Mouse (Mus musculus) midbrain, postnatal 0 days (tissue): ENCODE data around the gene Clec2h. TPM values are rescaled to one million over a fixed set of nuclear protein-coding genes. Genes with fewer than 3 reads are reported as not detected.

Experiments used
- ATAC-seq: fragments of 200-750 bp; cut with Nextera tagmentation; 2 replicates; pipeline ENCODE4 v1.8.0; 2017; ENCODE audit warnings: moderate number of reproducible peaks, mild to moderate bottlenecking, moderate TSS enrichment, moderate library complexity; ENCODE audit not compliant: low FRiP score
- DNase-seq: peaks from one replicate; pipeline ENCODE4 v3.0.0-alpha.2; 2015; ENCODE audit warnings: low spot score
- H3K27ac ChIP-seq: fragments of 300-500 bp; sonication (generic); 2 replicates; pipeline ENCODE4 v1.5.1; 2014; ENCODE audit warnings: low read depth, mild to moderate bottlenecking, low read length, mixed read lengths
- H3K27me3 ChIP-seq: fragments of 300-500 bp; sonication (generic); 2 replicates; pipeline ENCODE4 v1.6.1; 2014; ENCODE audit warnings: low read length, control low read depth, mixed read lengths; ENCODE audit not compliant: insufficient read depth
- H3K36me3 ChIP-seq: fragments of 300-500 bp; sonication (generic); 2 replicates; pipeline ENCODE4 v1.6.1; 2014; ENCODE audit warnings: low read length, control low read depth, mixed read lengths; ENCODE audit not compliant: insufficient read depth
- H3K4me1 ChIP-seq: fragments of 300-500 bp; sonication (generic); 2 replicates; pipeline ENCODE4 v1.6.1; 2014; ENCODE audit warnings: mild to moderate bottlenecking, control low read depth, antibody characterized with exemption, low read length, mixed read lengths; ENCODE audit not compliant: insufficient read depth
- H3K4me2 ChIP-seq: fragments of 300-500 bp; sonication (generic); 2 replicates; pipeline ENCODE4 v1.6.1; 2014; ENCODE audit warnings: low read depth, mild to moderate bottlenecking, low read length, mixed read lengths; ENCODE audit not compliant: poor library complexity, severe bottlenecking
- H3K4me3 ChIP-seq: fragments of 300-500 bp; sonication (generic); 2 replicates; pipeline ENCODE4 v1.5.1; 2014; ENCODE audit warnings: low read depth, mild to moderate bottlenecking, low read length, moderate library complexity
- H3K9ac ChIP-seq: fragments of 300-500 bp; sonication (generic); replicated peaks from 2 replicates; pipeline ENCODE4 v1.6.1; 2014; ENCODE audit warnings: mild to moderate bottlenecking, low read length, moderate library complexity, mixed read lengths; ENCODE audit not compliant: poor library complexity, severe bottlenecking
- H3K9me3 ChIP-seq: fragments of 300-500 bp; sonication (generic); 2 replicates; pipeline ENCODE4 v1.6.1; 2016; ENCODE audit warnings: low read length, control low read depth
- CTCF ChIP-seq: IDR thresholded peaks from 2 replicates; pipeline ENCODE4 v1.5.1; 2016; ENCODE audit warnings: antibody characterized with exemption, mild to moderate bottlenecking
- WGBS: fragments of 180-500 bp; shearing (Covaris S2); extraction: QIAGEN DNeasy Blood & Tissue Kit; methylation state at CpG from one replicate; pipeline ENCODE4 v1.1.7; 2014; 5-methylcytosine and 5-hydroxymethylcytosine counted together
- polyA plus RNA-seq: library from polyadenylated mRNA; unstranded; fragments of >200 nt; fragmentation: Nextera tagmentation; extraction: Ambion mirVana; gene quantifications from 2 replicates; pipeline ENCODE4 v1.2.1, GENCODE M21; 2015
- total RNA-seq: library from RNA; depleted of rRNA; stranded (reverse); fragments of >200 nt; gene quantifications from 2 replicates; pipeline ENCODE4 v1.2.3, GENCODE M21; 2014; rRNA removed

The Clec2h gene
- total and polyA plus RNA-seq, 2 experiments from 2014 or later: not detected

DNA sequence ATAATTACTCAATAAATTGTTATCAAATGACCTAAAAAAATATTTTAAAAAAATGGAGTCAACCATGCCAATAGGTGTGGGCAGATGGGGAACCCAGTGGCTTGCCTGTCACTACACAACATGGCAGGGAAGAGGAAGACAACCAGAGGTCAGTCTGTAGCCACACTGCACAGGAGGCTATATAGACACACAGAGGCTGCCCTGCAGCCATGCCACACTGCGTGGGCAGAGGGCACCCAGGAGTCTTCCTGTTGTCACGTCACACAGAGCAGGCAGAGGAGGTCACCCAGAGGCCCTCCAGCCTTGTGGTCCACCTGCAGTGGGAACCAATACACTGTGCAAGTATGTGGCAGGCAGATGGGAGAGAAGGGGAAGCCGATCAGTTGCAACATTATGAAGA lies 39.5 kb downstream of the Clec2h start:
- Histone ChIP-seq H3K27me3 (no peaks in the 10 kb centered on the region), H3K9me3 (no peaks in the 10 kb centered on the region), H3K4me2 (no peak overlapping the region), H3K9ac (no peak overlapping the region), H3K4me3 (no peak overlapping the region), H3K4me1 (no peaks in the 10 kb centered on the region), H3K27ac (no peak overlapping the region), H3K36me3 (no peaks in the 10 kb centered on the region)
- DNase-seq (no peak), ATAC-seq (no peak)
- whole genome bisulfite sequencing: 84% methylated on average over 3 of the region's 3 CpGs
- no peak for TF ChIP-seq CTCF

DNA sequence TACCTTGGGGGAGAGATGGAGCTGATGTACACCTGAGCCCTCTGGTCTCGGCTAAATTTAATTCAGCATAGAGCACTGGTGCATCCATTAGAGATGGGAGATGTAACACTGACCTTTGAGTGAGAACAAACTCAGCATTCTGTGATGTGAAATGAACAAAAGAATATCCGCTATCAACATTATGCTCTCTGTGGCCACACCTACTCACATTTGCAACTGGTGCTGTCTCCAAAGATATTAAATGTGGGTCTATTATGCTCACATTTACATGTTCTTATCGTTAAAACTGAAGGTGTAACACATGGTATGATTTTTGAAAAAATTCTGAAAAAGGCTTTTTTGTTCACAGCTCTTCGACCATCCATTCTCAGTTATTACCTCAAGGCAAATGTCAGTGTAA lies 60.8 kb downstream of the Clec2h start, which contains the start of gene Klrb1:
Klrb1 (minus strand) TSS at position 101 of the 400 bp plus-strand sequence.
- DNase-seq (no peak), ATAC-seq (no peak)
- Histone ChIP-seq H3K27me3 (no peaks in the 10 kb centered on the region), H3K9ac (no peak within 1 kb of the TSS), H3K9me3 (no peaks in the 10 kb centered on the region), H3K4me1 (no peaks in the 10 kb centered on the region), H3K27ac (no peak within 1 kb of the TSS), H3K4me3 (no peak within 1 kb of the TSS), H3K36me3 (no peaks in the 10 kb centered on the region), H3K4me2 (no peak within 1 kb of the TSS)
- TF ChIP-seq CTCF: no peak
- 86% methylated on average over 4 of the region's 4 CpGs for WGBS

Other genes with a start within 250 kb of the Clec2h start
- 37.3 and 40.2 TPM in 2 replicates for gene Itfg2, start 237.5 kb upstream of the Clec2h start, total RNA-seq
- gene Itfg2, start 237.5 kb upstream of the Clec2h start, polyA plus RNA-seq: 37.4 and 41.5 TPM in 2 replicates
- gene Fkbp4, start 223.7 kb upstream of the Clec2h start, total RNA-seq: 164 and 180 TPM in 2 replicates
- gene Fkbp4, start 223.7 kb upstream of the Clec2h start, polyA plus RNA-seq: 245 and 253 TPM in 2 replicates
- not detected in 2 replicates for gene Pzp, start 135.7 kb upstream of the Clec2h start, total RNA-seq
- gene Pzp, start 135.7 kb upstream of the Clec2h start, polyA plus RNA-seq: 0.16 TPM in 1 of 2 replicates, not detected in the other
- 0.16 and 0.28 TPM in 2 replicates for gene A2ml1, start 80.8 kb upstream of the Clec2h start, total RNA-seq
- 7.4 and 7.9 TPM in 2 replicates for gene A2ml1, start 80.8 kb upstream of the Clec2h start, polyA plus RNA-seq
- gene Klrb1a, start 38.9 kb upstream of the Clec2h start, total RNA-seq: not detected in 2 replicates
- gene Klrb1a, start 38.9 kb upstream of the Clec2h start, polyA plus RNA-seq: not detected in 2 replicates
- gene Klrb1, start 60.7 kb downstream of the Clec2h start, total RNA-seq: 2.3 TPM in 1 of 2 replicates, not detected in the other
- gene Klrb1, start 60.7 kb downstream of the Clec2h start, polyA plus RNA-seq: 2.6 and 3.0 TPM in 2 replicates
- 0.09 and 0.77 TPM in 2 replicates for gene Klrb1c, start 126.8 kb downstream of the Clec2h start, total RNA-seq
- gene Klrb1c, start 126.8 kb downstream of the Clec2h start, polyA plus RNA-seq: 0.09 and 0.25 TPM in 2 replicates
- gene Gm44511, start 163.9 kb downstream of the Clec2h start, total RNA-seq: not detected in 2 replicates
- not detected in 2 replicates for gene Gm44511, start 163.9 kb downstream of the Clec2h start, polyA plus RNA-seq
- not detected in 2 replicates for gene Klrb1b, start 163.9 kb downstream of the Clec2h start, total RNA-seq
- gene Klrb1b, start 163.9 kb downstream of the Clec2h start, polyA plus RNA-seq: not detected in 2 replicates
- 0.42 TPM in 1 of 2 replicates, not detected in the other for gene Clec2i, start 225.2 kb downstream of the Clec2h start, total RNA-seq
- gene Clec2i, start 225.2 kb downstream of the Clec2h start, polyA plus RNA-seq: not detected in 2 replicates
- gene BC035044, start 228.7 kb downstream of the Clec2h start, total RNA-seq: 0.19 and 0.38 TPM in 2 replicates
- 0.29 and 0.41 TPM in 2 replicates for gene BC035044, start 228.7 kb downstream of the Clec2h start, polyA plus RNA-seq